24 mouse cellular contexts compared by ENCODE assay signal in the genomic region with DNA sequence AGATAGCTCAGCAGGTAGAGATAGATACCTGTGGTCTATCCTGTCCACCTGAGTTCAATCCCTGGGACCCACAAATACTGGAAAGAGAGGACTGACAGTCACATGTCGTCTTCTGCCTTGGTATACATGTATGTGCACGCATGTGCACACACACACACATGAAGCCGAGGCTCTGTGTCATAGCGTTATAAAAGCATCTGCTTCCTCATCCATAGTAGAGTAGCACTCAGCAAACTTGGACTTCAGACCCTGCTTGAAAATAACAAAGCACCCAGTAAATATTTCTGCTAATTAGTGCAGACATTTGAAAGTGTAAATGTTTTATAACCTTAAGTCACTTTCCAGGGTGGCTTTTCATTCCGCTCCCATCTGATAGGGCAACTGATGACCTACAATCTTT.
"Had no signal": no experiment of that assay in that cellular context is flagged by ENCODE, and none has a peak within 500 bp of the region (broad histone marks: within the 10 kb centered on the region; RNA-seq: fewer than 3 reads in every experiment).

No protein-coding gene starts in this region.

- H3K36me3 ChIP-seq: heart, embryonic 13.5 days; heart, embryonic 15.5 days; hindbrain, embryonic 13.5 days; hindbrain, embryonic 15.5 days; limb, embryonic 13.5 days; limb, embryonic 15.5 days had no signal

- H3K4me1 ChIP-seq: heart, embryonic 13.5 days; heart, embryonic 15.5 days; hindbrain, embryonic 13.5 days; hindbrain, embryonic 15.5 days had no signal

- H3K9ac ChIP-seq: heart, embryonic 13.5 days; heart, embryonic 15.5 days; hindbrain, embryonic 13.5 days; hindbrain, embryonic 15.5 days; limb, embryonic 13.5 days; limb, embryonic 15.5 days; liver, embryonic 14.5 days had no signal

- H3K4me3 ChIP-seq: heart, embryonic 13.5 days; heart, embryonic 15.5 days; hindbrain, embryonic 13.5 days; hindbrain, embryonic 15.5 days; layer of hippocampus, adult 2 months; limb, embryonic 13.5 days; limb, embryonic 15.5 days had no signal

- H3K4me2 ChIP-seq: heart, embryonic 11.5 days; heart, embryonic 13.5 days; heart, embryonic 15.5 days; hindbrain, embryonic 13.5 days; hindbrain, embryonic 15.5 days; limb, embryonic 13.5 days; limb, embryonic 15.5 days; liver, embryonic 11.5 days had no signal

- H3K27me3 ChIP-seq: heart, embryonic 13.5 days; heart, embryonic 15.5 days; hindbrain, embryonic 13.5 days; hindbrain, embryonic 15.5 days; limb, embryonic 13.5 days; limb, embryonic 15.5 days had no signal

- ATAC-seq: hindbrain, postnatal 0 days had no signal

- H3K9me3 ChIP-seq: heart, embryonic 13.5 days; heart, embryonic 15.5 days; hindbrain, embryonic 13.5 days; hindbrain, embryonic 15.5 days; limb, embryonic 15.5 days had no signal

- H3K27ac ChIP-seq: heart, embryonic 13.5 days; heart, embryonic 15.5 days; hindbrain, embryonic 13.5 days; hindbrain, embryonic 15.5 days; hindbrain, postnatal 0 days; layer of hippocampus, adult 2 months; limb, embryonic 13.5 days; limb, embryonic 15.5 days; liver, embryonic 14.5 days had no signal

- DNase-seq: gastrocnemius, postnatal 14 days; gastrocnemius, postnatal 36 days; heart, adult 18-20 months; heart, postnatal 14 days; heart, postnatal 36 days; kidney, adult 18-20 months; kidney, adult 8-10 months; kidney, postnatal 10 days; kidney, postnatal 25 days; kidney, postnatal 4 days; layer of hippocampus, adult 9-11 months; layer of hippocampus, postnatal 36 days; left cerebral cortex, postnatal 4 days had no signal
